Mouse (Mus musculus) right cerebral cortex, postnatal 10 days (tissue): Measurements from ENCODE around the gene Zfp217.
"Not testable (repeated sequence)": the region's sequence is repeated elsewhere in the genome, so short reads cannot be mapped to it uniquely, and the experiment has no call there.

Source experiments
- DNase-seq, 2 experiments: peaks; one replicate each; pipeline ENCODE4 v3.0.0; 2021; ENCODE audit warnings: low spot score in 2 of 2

The Zfp217 gene

DNA sequence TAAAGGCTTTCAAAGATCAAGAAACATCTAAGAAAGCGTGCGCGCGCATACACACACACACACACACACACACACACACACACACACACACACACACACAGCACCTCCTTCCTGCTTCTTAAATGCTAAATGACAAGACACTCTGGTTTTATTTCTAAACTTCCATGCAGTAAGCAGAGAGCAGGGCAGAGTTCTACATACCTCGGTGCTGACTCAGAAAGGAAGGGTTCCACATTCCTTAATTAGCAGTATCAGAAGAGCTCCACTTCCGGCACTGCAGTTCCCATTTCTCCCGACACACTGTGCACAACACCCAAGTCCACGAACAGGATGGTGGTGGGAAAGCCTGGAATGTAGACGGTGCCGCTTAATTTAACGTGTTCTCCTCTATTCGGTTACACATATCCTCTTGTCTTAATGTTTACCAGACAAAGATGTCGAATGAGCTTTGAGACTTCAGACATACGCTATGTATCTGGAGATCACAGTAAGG is at the start of gene Zfp217:
TSS of gene Zfp217 (minus strand) at position 443 of the 493 bp plus-strand sequence.
- DNase-seq = no peak

DNA sequence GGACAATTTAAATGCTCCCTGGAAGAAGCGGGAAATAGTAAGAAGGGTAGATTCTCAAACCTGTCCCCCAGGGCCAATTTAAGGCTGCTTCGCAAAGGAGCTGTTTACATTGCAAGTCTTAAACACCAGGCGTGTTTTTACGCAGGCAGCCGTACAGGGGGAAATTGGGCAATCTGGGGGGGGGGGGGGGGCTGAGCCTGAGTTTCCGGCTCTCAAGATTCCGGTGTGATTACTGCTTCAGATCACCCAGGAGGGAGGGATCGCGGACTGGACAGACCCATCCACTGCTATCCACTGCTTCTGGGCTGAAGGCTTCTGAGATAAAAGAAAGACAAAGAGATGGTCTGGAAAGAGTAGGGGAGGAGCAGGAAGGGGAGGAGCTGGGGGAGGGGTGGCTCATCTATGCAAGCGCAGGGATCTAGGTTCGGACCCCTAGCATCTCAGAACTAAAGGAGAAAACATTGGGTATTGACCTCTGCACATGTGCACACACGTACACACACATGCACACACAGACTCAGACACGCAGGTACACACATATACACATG is 47.7 kb upstream of the Zfp217 start:
- DNase-seq = no peak

DNA sequence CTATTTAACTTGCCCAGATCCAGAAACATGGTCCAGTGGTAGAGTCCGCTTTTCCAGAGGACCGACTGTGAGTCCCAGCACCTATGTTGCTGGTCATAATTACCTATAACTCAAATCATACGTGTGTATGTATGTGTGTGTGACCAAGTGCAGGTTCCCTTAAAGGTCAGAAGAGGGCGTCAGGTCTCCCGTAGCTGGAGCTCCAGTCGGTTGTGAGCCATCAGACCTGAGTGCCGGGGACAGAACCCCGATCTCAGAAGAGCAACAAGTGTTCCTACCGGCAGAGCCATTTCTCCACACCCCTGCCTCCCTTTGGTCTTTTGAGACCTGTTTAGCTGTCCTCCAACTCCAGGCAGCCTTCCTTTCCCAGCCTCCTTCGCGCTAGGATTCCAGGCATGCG is 46.9 kb upstream of the Zfp217 start:
- no peak for DNase-seq

DNA sequence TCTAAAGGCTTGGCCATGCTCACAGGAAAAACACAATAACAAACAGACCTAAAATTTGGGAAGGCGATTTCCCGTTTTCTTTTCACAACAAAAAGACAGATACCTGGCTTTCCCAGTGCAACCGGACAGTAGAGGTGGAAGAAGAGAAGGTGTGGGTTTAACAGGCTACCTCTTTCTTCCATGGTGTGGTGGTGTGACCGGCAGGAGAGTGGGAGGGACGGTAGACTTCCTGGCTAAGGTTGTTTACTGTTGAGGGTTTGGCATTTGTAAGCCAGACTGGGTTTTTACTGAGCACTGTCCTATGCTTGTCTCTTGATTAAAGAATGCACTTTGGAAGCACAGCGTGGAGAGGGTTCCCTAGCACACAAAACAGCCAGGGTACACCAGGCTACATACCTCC is 45.9 kb upstream of the Zfp217 start:
- DNase-seq = no peak

DNA sequence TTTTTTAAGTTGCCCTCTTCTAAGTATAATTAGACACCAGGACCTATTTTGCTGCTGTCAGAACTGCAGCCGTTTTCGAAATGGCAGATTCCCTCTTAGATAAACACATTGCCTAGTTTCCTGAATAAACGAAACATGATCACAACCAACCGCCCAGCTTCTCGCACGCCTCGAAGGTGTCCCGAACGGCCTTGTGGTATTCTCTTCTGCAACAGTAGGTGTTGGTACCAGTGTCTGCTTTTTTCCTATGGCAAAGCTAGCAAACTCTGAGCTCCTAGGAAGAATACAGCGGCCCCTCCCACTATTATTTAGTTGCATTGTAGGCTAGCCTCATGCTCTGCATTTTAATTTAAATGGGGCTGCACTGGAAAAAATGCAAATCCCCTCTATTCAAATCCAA is 45.3 kb upstream of the Zfp217 start:
- no peak for DNase-seq

DNA sequence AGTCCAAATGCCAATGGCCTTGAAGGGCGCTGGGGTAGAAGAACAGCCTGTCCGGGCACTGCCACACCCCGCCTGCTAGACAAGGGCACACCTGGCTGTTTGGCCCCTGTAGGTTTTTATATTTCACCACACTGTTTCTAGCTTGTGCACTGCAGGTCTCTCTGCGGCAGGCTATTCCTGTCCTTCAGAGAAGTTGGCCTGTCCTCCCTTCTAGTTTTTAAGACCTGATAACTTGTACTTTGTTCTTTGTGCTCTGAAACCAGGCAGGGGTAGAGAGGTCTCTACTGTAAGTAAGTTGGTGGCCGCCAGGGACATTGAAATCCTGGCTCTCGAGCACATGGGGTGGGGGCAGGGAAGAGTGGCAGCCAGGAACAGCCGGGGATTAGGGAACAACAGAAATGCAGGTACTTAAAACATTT is 44.8 kb upstream of the Zfp217 start:
- DNase-seq = no peak

DNA sequence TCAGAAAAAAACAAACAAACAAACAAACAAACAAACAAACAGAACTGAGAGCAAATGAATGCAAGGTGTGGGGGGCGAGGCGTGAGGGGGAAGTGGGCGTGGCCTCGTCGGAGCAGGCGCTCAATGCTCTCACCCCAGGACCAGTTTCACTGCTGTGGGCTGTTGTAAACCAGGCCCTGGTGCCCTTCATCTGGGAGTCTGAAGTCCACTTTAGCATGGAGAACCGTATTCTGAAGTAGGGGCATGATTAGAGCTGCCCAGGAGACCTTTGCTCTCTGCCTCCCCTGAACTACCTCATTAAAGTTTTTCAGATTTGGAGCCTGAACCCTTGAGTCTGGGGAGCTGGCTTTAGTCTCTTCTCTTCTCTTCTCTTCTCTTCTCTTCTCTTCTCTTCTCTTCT is 40.8 kb upstream of the Zfp217 start:
- no peak for DNase-seq

DNA sequence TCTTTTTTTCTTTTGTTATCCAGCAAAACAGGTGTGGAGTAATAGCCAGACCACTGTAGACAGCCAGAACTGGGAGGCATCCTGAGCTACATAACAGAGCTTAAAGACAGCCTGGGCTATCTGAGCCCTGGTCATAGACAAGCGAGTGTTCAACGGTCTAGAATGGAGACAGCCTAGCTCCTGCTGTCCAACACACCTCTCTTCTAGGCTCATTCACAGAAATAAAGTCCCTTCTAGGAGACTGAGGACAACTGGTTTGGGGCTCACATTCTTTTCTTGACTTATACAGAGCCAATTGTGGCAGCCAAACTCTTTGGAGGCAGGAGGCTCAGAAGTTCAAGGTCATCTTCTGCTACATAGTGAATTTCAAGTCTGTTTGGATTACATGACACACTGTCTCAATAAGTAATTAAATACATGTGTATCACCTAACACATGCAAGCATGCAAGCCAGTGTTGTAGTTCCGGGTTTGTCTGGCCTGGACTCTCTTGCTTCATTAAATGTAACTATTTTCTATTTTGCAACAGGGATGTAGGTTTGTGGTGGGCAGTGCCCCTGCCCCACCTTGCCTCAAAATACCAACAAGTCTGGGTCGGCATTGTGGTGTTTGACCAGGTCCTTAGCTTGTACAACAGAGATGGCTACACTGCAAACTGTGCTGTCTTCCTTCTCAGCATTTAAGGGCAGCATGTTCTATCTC is 37.4 kb upstream of the Zfp217 start:
- no peak for DNase-seq

DNA sequence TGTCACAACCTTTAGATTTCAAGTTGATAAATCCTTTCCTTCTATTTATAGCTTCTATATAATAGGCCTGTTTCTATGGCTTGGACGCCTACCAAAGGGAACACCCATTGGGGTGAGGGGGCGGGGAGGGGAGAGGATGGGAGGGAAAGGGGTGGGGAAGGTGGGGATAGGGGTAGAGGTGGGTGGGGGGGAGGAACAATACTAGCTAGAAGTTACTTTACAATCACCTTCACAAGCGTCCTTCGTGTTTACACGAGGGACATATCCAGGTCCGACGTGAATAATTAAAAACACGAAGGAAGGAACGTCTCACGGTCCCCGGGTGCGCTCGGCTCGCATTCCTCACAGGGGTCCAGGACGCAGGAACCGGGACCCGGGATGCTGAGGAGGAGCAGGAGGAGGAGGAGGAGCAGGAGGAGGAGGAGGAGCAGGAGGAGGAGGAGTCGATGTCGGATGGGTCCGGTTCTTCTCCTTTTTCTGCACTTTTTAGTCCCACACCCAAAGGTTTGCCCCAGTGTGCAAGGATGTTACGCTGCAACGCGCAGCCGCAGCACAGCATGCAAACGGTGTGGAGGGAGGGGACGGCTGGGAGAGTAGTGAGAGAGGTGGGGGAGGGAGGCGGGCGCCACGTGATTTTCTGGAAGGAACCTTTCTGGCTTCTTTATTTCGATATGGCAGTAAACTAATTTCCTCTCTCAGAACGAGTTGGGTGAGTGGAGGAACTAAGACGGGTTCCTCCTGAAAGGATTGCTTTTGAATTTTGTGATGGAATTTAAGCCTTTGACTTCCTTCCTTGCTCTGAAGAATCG is 36.5 kb upstream of the Zfp217 start:
- DNase-seq = peak; percentile 73 to 82

DNA sequence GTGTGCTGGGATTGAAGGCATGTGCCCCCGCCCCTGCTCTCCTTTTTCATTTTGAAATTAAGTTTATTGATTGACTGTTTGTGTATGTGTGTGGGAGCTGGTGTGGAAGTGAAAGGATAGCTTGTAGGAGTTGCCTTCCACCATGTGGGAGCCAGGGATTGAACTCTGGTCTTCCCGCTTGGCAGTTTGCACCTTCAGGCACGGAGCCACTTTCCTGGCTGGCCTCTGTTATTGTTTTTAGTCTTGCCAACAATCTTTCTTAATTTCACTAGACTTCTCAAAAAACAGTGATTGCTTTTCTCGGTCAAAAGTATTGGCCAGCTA is 35.9 kb upstream of the Zfp217 start:
- DNase-seq = no peak

DNA sequence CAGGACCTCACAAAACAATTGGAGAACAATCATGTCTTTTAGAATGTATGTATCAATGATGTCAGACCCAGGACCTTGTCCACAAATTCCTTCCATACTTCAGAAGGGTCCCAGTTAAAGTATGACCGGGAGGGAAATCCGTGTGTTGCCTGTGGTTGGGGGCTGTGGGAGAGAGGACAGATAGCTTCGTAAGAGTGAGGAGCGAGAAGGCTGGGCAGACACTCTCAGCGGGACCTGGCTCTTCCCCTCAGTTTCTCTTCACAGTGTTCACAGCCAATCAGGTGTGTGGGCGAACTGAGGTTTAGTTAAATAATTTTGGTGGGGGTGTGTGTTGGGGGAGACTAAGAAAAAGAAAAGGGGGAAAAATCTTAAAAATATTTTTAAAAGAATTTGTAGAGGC is 34.0 kb upstream of the Zfp217 start:
- DNase-seq = no peak

DNA sequence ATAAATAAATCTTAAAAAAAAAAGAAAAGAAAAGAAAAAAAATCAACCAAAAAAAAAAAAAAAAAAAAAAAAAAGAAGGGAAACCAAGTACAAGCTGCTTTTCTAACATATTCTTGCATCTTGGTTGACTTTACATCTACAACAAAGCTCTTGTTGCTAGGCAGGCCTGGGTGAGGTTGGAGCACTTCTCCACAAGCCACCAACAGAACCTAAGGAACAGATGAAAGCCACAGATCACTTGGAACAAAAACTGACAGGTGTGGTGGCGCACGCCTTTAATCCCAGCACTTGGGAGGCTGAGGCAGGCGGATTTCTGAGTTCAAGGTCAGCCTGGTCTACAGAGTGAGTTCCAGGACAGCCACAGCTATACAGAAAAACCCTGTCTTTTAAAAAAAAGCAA is 32.9 kb upstream of the Zfp217 start:
- DNase-seq = not testable (repeated sequence)

DNA sequence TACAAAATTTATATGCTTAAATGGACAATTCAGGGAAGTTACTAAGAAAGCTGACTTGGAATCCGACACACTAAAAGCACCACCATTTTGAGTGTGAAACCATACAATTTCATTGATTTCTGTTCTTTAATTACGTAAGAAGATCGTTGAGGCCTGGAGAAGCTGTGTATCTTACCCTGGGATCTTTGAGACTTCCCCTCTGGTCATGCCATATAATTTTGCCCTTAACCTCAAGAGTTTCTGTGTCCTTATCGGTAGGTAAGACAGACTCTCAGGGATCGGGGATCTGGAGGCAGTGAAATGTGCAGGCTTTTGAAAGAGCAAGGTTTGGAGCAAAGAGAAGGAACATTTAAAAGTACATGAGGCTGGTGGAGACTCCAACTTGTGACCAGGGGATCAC is 31.4 kb upstream of the Zfp217 start:
- no peak for DNase-seq

DNA sequence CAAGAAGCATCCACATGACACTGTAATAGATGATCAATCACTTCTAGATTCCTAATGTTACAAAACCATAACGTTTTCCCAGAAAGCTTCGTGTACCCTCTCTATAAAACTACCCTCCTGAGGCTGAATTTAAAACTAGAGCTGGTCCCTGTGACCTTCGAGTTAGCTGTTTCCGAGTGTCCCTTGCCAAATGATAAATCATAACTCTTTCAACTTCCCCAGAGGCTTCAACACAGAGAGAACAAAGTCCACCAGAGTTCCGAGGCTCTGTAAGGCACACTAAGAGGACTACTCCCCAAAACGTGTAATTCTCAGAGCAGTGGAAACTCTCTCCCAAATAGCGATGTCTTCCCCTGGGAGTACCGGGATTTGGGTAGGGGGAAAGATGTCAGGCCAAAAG is 29.4 kb upstream of the Zfp217 start:
- no peak for DNase-seq

DNA sequence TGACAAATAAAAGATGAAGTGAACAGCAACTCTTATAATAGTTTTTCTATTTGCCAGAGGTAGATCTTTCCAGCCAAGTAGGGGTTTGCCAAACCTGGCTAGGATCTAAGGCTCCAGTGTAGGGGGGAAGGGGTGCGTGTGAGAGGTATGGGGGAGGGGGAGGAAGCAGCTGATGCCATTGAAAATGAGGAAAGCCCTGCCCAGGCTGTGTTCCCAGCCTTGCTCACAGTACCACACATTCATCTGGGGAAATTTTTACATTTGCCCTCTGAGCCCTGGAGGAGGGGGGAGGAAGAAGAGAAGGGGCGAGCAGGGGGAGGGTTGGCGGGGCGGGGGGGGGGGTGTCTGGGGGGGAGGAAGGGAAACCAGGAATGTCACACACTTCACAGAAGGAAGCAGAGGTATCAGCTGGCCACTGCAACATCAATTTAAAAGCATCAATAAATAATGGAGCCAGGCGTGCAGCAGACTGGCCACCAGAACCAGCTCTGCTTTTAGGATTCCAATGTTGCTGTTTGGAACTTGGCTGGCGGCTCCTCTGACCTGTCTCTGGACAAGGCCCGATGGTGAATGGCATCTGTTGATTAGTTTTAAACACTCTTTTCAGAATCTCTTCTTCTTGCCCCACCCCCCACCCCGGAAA is 28.5 kb upstream of the Zfp217 start:
- DNase-seq = no peak

DNA sequence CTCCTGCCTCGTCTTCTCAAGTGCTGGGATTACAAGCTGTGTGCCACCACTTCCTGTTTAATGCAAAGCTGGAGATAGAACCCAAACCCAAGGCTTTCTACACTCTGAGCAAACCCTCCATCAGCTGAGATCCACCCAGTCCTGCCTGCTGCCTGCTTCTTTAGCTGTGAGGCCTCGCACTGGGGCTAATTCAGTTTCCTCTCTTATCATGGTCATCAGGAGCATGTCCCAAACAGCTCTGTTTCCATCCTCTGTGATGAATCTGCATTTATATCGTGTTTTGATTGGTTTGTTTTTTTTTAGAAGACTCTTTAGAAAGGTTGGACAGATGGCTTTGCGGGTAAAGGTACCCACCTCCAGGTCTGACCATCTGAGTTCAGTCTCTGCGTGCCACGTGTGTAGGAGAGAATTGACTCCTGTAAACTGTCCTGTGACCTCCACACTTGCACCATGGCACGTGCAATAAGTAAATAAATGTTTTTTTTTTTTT is 27.8 kb upstream of the Zfp217 start:
- DNase-seq = no peak

DNA sequence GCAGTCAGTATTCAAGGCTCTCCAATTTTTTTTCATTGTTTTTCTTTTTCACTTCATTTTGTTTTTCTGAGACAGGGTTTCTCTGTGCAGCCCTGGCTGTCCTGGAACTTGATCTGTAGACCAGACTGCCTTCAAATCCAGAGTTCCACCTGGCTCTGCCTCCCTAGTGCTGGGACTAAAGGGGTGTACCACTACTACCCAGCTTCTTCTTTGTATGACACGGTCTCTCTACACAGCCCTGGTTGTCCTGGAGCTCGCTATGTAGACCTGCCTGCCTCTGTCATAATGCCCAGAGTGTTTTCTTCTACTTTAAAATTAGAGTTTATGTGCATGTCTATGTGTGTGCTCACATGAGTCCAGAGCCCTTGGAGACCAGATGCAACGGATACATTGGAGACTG is 27.3 kb upstream of the Zfp217 start:
- no peak for DNase-seq

DNA sequence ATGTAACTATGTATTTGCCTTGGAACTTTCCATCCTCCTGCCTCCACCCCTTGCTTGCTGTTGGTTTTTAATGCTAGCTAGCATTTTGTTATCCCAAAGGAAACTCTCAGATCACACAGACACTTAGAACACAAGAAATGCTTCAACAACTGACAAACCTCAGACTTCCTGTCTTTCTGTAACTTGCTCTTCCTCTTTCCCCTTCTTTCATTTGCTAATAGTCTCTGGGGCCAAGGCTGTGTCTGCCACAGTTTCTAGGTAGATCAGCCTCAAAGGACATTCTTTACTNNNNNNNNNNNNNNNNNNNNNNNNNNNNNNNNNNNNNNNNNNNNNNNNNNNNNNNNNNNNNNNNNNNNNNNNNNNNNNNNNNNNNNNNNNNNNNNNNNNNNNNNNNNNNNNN is 21.2 kb upstream of the Zfp217 start:
- no peak for DNase-seq

DNA sequence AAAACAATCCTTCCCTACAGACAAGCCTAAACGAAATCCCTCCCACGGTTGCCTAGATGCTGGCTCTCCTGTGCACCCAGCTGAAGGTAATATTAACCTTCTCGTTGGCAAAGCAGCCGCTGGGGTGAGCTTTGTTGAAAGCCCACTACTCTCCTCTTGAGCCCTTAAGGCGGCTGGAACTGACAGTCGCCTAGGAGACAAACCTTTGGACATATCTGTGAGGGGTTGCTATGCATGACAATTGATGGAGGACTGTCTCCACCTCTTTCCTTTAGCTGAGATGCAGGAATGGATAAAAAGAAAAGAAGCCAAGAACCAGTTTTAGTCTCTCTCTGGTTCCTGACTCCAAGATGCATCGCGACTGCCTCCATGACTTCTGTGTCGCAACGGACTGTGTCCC is 17.7 kb upstream of the Zfp217 start:
- DNase-seq = no peak

DNA sequence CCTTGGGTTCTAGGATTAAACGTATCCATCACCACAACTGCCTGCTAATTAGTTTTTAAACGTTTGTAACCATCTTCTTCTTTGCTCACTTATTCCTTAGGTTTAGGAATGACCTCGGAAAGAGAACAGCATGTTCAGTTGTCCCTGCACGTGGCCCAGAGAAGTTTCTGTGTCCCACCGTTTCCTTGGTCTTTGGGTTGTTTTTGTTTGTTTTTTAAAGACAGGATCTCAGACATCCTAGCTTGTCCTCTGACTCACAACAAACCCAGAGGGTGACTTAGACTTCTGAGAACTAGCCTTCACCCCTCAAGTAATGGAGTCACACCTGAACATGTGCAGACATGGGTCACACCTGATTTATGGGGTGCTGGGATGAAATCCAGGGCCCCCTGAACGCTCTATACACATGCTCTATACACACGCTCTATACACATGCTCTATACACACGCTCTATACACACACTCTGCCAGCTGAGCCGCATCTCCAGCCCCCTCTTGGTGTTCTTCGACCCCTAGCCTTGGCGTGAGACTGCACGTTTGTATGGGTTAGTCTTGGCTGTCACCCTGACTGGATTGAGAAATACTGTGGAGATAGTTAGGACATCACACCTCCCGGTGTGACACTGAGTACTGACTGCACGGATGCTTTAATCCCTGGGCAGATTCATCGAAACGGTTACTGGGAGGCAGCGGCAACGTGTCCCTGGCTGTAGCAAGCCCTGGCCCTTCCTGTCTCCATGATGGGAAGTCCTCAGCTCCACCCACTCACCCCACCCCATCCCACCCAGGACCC is 16.0 kb upstream of the Zfp217 start:
- DNase-seq = no peak

DNA sequence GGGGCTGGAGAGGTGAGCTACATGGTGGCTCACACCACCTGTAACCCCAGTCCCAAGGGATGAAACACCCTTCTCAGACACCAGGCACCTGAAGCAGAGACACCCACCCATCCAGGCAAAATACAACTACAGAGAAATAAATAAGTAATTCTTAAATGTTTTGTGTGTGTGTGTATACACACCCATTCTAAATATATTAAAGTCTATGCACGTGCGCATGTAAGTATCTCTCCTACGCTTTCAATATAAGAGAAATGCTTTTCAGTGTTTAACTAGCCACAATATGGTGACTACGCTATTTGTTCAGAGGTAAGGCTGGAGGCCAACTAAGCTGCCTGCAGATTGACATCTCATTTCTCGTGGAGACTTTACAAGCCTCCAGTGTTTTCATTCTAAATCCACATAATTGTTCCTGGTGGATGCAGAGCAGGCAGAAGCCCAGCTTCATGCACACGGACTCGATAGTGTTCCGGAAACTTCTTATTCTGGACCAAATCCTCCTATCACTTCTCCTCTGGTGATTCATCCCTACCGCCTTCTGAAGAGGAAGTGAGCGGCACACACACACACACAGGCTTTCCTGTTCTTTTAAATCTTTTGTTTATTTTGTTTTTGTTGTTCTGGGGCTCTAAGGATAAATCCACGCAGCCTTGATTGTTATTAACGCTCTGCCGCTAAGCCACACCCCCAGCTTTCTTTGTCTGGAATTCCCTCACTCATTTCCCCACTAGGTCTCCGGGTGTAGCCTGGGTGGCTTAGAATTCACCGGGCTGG is 12.1 kb upstream of the Zfp217 start:
- no peak for DNase-seq
